Mouse (Mus musculus) brain, embryonic 14.5 days (tissue): ENCODE data around the gene Astl.

ENCODE experiments used
- CTCF ChIP-seq: fragments of 200-500 bp; IDR thresholded peaks from 2 replicates; pipeline ENCODE4 v1.5.1; 2012; ENCODE audit warnings: inconsistent platforms, mild to moderate bottlenecking, moderate library complexity, borderline replicate concordance; ENCODE audit not compliant: insufficient read depth, insufficient read length; ENCODE audit errors: extremely low read depth
- POLR2A ChIP-seq: fragments of 200-500 bp; IDR thresholded peaks from 2 replicates; pipeline ENCODE4 v1.6.1; 2012; ENCODE audit warnings: mild to moderate bottlenecking, inconsistent platforms, borderline replicate concordance; ENCODE audit not compliant: poor library complexity, insufficient read depth, insufficient read length, severe bottlenecking; ENCODE audit errors: extremely low read depth

- TF ChIP-seq CTCF (no peak), POLR2A (no peak)
These were observed 39.6 kb downstream of the Astl start for GRCm38 (mm10) chr2:127377942-127378610.
